Mouse (Mus musculus) liver, postnatal 0 days (tissue): ENCODE results near the gene Trim47.

Source experiments
- CTCF ChIP-seq: sonication (generic); IDR thresholded peaks from 2 replicates; pipeline ENCODE4 v1.5.1; 2016; ENCODE audit warnings: antibody characterized with exemption, low read depth
- EP300 ChIP-seq: IDR thresholded peaks from 2 replicates; pipeline ENCODE4 v1.6.1; 2016; ENCODE audit warnings: antibody characterized with exemption, low read depth, mild to moderate bottlenecking

DNA sequence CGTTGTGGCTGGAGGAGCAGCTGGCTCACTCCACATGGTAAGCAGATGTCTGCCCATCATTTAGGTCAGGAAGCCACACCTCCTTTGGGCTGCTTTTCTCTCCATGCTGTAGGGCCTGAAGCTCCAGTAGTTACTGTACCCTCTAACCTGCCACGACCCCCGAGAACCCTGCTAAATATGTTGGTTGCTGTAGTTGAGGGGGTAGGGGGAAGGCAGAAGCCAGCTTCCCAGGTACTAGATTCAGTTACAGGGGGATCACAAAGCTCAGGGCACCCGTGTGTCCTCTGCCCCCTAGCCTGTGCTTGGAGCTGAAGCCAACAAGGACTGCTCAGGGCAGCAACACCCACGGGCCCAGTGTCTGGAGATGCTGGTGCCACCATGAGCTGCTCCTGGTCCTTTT lies 6.5 kb upstream of the Trim47 start:
- TF ChIP-seq CTCF (no peak), EP300 (no peak)
